Mouse (Mus musculus): ENCODE results near the gene Vmn1r74. TPM values are rescaled to one million over a fixed set of nuclear protein-coding genes. Genes with fewer than 3 reads are reported as not detected.
"Not testable (repeated sequence)": the region's sequence is repeated elsewhere in the genome, so short reads cannot be mapped to it uniquely, and the experiment has no call there.

Gene Vmn1r74
- total RNA-seq (2021), result not detected
- long read RNA-seq, experiment 1, result 0 reads
- long read RNA-seq, experiment 2, result 0 reads

GRCm38 (mm10) chr7:11833680-11834079 lies at the start of gene Vmn1r74:
Vmn1r74 (plus strand) TSS chr7:11833980.
- no peak for DNase-seq (ENCODE audit: low spot score in 2 of 2)

DNA sequence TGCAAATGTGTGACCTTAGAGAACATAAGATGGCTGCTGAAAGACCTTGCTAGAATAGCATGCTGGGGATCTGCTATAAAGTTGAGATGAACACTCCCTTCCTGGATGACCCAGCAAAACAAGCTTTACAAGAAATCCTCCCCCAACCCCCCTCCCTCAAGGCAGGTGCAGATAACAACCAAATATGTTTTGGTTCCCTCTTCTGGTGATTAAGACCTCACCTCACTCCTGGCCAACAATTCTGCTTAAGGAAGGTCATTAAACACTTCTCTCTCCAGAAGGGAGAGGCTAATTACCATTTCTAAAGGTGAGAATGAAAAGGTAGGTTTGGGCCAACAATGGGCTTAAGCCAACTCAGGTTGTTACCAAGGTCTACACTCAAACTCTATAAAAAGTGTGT lies 20.0 kb upstream of the Vmn1r74 start:
- no peak for DNase-seq (ENCODE audit: low spot score in 2 of 2)

DNA sequence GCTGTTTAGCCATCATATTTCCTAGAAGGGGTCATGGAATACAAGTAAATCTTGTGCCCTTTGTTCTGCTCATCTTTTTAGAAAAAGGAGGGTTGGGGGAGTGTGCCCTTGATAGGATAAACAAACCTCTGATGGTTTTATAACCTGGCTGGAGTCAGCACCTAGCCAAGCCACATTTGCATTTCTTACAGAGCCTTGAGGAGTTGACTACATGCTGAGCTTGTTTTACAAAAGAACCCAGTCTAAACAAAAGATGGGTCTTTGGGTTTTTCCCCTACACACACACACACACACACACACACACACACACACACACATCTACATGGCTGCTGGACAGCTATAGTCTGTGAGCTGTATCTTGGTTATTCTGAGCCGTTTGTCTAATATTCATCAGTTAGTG lies 11.6 kb upstream of the Vmn1r74 start:
- DNase-seq (ENCODE audit: low spot score in 2 of 2), result no peak

DNA sequence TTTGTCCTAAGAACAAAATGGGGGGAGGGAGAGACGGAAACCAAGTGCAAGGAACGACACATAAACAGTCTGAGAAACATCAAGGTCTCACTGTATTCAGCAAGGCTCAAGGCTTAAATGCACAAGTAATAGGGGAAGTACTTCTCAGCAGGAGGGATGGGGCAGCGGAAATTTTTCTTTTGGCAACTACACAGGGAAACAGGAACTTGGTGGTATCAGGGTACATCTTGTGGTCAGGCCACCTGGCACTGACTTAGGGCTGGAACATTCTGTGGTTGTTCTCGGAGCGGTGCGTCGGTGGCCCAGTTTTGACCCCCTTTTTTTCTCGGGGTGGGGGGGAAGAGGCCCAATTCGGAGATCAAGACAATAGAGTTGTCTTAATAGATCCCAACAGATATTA lies 10.5 kb upstream of the Vmn1r74 start:
- not testable (repeated sequence) for DNase-seq (ENCODE audit: low spot score in 2 of 2)

- no peak for DNase-seq (ENCODE audit: low spot score in 2 of 2)
Observed at GRCm38 (mm10) chr7:11874330-11874729, 40.5 kb downstream of the Vmn1r74 start, which contains the start of gene Vmn1r75. Vmn1r75 (plus strand) TSS chr7:11874630.

Other genes with a start within 250 kb of the Vmn1r74 start
- gene Zscan4-ps3, start 224.7 kb upstream of the Vmn1r74 start, total RNA-seq (2021), result not detected
- gene Vmn1r72, start 153.8 kb upstream of the Vmn1r74 start, total RNA-seq (2021), result not detected
- not detected for gene Vmn1r73, start 103.7 kb upstream of the Vmn1r74 start, total RNA-seq (2021)
- not detected for gene Vmn1r75, start 40.6 kb downstream of the Vmn1r74 start, total RNA-seq (2021)
- not detected for gene Vmn1r76, start 104.2 kb downstream of the Vmn1r74 start, total RNA-seq (2021)
- not detected for gene Vmn1r77, start 202.8 kb downstream of the Vmn1r74 start, total RNA-seq (2021)